Comparison of ENCODE assay signal across 8 mouse cellular contexts in the genomic region with DNA sequence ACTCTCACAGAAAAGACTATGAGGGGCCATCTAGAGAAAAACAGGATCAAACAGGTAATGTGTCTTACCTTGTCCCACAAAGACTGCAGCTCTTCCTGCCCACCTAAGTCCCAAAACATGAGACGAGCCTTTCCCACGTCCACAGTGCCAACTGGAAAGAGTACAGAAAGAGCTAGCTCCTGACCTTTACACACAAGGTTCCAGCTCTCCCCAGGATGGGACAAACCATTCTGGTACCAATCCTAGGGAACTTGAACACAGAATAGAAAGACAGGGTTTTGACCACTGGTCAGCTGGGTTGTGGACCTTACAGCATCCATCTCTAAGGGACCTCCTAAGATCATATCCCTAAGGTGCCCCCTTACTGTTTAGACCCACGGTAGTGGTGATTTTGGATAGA. TPM values are rescaled to one million over a fixed set of nuclear protein-coding genes. Genes with fewer than 3 reads are reported as not detected.
DNase-seq lines count a peak whose midpoint lies in the region; ATAC-seq and TF ChIP-seq lines count a peak whose summit lies in the region.

No protein-coding gene starts in this region.

- H3K27me3 ChIP-seq in lung, embryonic 14.5 days (ENCODE audit: insufficient read depth, low read length) = no peaks in the 10 kb centered on the region
- no peaks in the 10 kb centered on the region for H3K27me3 ChIP-seq in embryonic facial prominence, embryonic 15.5 days
- no peaks in the 10 kb centered on the region for H3K27me3 ChIP-seq in limb, embryonic 10.5 days (ENCODE audit: low read depth, poor library complexity, severe bottlenecking)
- no peaks in the 10 kb centered on the region for H3K27me3 ChIP-seq in neural tube, embryonic 13.5 days

- no peak for DNase-seq in lung, embryonic 14.5 days
- DNase-seq in lung, postnatal 14 days = no peak
- no peak for DNase-seq in limb, embryonic 10.5 days (ENCODE audit: low spot score)
- no peak for DNase-seq in thymus, postnatal 36 days
- no peak for DNase-seq in thymus, postnatal 4 days
- DNase-seq in ovary, postnatal 10 days (ENCODE audit: low spot score) = no peak

- H3K9me3 ChIP-seq in lung, embryonic 14.5 days (ENCODE audit: low read depth, low read length) = no peaks in the 10 kb centered on the region
- no peaks in the 10 kb centered on the region for H3K9me3 ChIP-seq in embryonic facial prominence, embryonic 15.5 days (replicated peaks)
- no peaks in the 10 kb centered on the region for H3K9me3 ChIP-seq in limb, embryonic 10.5 days (replicated peaks)
- H3K9me3 ChIP-seq in neural tube, embryonic 13.5 days = no peaks in the 10 kb centered on the region

- no peak overlapping the region for H3K27ac ChIP-seq in lung, embryonic 14.5 days (ENCODE audit: low read depth)
- H3K27ac ChIP-seq in embryonic facial prominence, embryonic 15.5 days (replicated peaks) = no peak overlapping the region
- H3K27ac ChIP-seq in limb, embryonic 10.5 days = 0 out of 2 replicates have a peak overlapping the region, but pooled peaks have one; percentile 90
- H3K27ac ChIP-seq in neural tube, embryonic 13.5 days (replicated peaks) = no peak overlapping the region; the same call in 1 of the 2 replicates

- peak overlapping the region; percentile 91 for H3K4me3 ChIP-seq in lung, embryonic 14.5 days (ENCODE audit: low read depth, low read length)
- H3K4me3 ChIP-seq in embryonic facial prominence, embryonic 15.5 days (replicated peaks) = peak overlapping the region; percentile 90
- peak overlapping the region; percentile 82 for H3K4me3 ChIP-seq in limb, embryonic 10.5 days
- peak overlapping the region; percentile 96 for H3K4me3 ChIP-seq in neural tube, embryonic 13.5 days

- ATAC-seq in lung, embryonic 14.5 days (ENCODE audit: insufficient read depth) = no peak
- no peak for ATAC-seq in embryonic facial prominence, embryonic 15.5 days (ENCODE audit: insufficient number of reproducible peaks, low FRiP score, low TSS enrichment, low read depth)
- no peak for ATAC-seq in neural tube, embryonic 13.5 days (ENCODE audit: low read depth)

- 69% methylated on average over 3 of the region's 3 CpGs for WGBS in lung, embryonic 14.5 days
- 73% methylated on average over 3 of the region's 3 CpGs for WGBS in embryonic facial prominence, embryonic 15.5 days
- WGBS in limb, embryonic 10.5 days = 91% methylated on average over 3 of the region's 3 CpGs
- 83% methylated on average over 3 of the region's 3 CpGs for WGBS in neural tube, embryonic 13.5 days

- no peak for TF ChIP-seq CTCF in lung, embryonic 14.5 days (IDR thresholded peaks at IDR 0.05; ENCODE audit: low read depth)

- peak overlapping the region; percentile 96 for H3K4me2 ChIP-seq in lung, embryonic 14.5 days
- peak overlapping the region; percentile 84 for H3K4me2 ChIP-seq in embryonic facial prominence, embryonic 15.5 days (replicated peaks)
- H3K4me2 ChIP-seq in neural tube, embryonic 13.5 days = peak overlapping the region; percentile 99

- peaks cover 43% of the 10 kb centered on the region for H3K36me3 ChIP-seq in lung, embryonic 14.5 days (ENCODE audit: insufficient read depth)
- peaks cover 38% of the 10 kb centered on the region for H3K36me3 ChIP-seq in embryonic facial prominence, embryonic 15.5 days
- peaks cover 62% of the 10 kb centered on the region for H3K36me3 ChIP-seq in limb, embryonic 10.5 days
- peaks cover 44% of the 10 kb centered on the region for H3K36me3 ChIP-seq in neural tube, embryonic 13.5 days

- peaks cover 16% of the 10 kb centered on the region for H3K4me1 ChIP-seq in lung, embryonic 14.5 days (ENCODE audit: insufficient read depth)
- peaks cover 33% of the 10 kb centered on the region for H3K4me1 ChIP-seq in embryonic facial prominence, embryonic 15.5 days
- peaks cover 28% of the 10 kb centered on the region for H3K4me1 ChIP-seq in limb, embryonic 10.5 days
- peaks cover 45% of the 10 kb centered on the region for H3K4me1 ChIP-seq in neural tube, embryonic 13.5 days (replicated peaks)

- peak overlapping the region; percentile 91 for H3K9ac ChIP-seq in lung, embryonic 14.5 days
- peak overlapping the region; percentile 91 for H3K9ac ChIP-seq in embryonic facial prominence, embryonic 15.5 days
- peak overlapping the region; percentile 96 for H3K9ac ChIP-seq in neural tube, embryonic 13.5 days

RNA-seq across cellular contexts. Expression of a gene that starts 0.8 kb away (rescaled TPM):
- polyA plus RNA-seq in lung, embryonic 14.5 days (2014; fragmentation: Nextera tagmentation; extraction: Ambion mirVana) = 35.7 and 41.1 TPM in 2 replicates
- polyA plus RNA-seq in embryonic facial prominence, embryonic 15.5 days (2015; fragmentation: Nextera tagmentation; extraction: Ambion mirVana) = 43.2 and 44.3 TPM in 2 replicates
- polyA plus RNA-seq in limb, embryonic 10.5 days (2016; fragmentation: Nextera tagmentation; extraction: Ambion mirVana) = 43.8 and 54.0 TPM in 2 replicates
- 61.4 and 67.4 TPM in 2 replicates for polyA plus RNA-seq in neural tube, embryonic 13.5 days (2015; fragmentation: Nextera tagmentation; extraction: Ambion mirVana)

RNA-seq across cellular contexts. Expression of a gene that starts 1.3 kb away (rescaled TPM):
- polyA plus RNA-seq in lung, embryonic 14.5 days (2014; fragmentation: Nextera tagmentation; extraction: Ambion mirVana) = 54.1 and 54.2 TPM in 2 replicates
- polyA plus RNA-seq in embryonic facial prominence, embryonic 15.5 days (2015; fragmentation: Nextera tagmentation; extraction: Ambion mirVana) = 65.2 and 65.3 TPM in 2 replicates
- 79.7 and 80.9 TPM in 2 replicates for polyA plus RNA-seq in limb, embryonic 10.5 days (2016; fragmentation: Nextera tagmentation; extraction: Ambion mirVana)
- polyA plus RNA-seq in neural tube, embryonic 13.5 days (2015; fragmentation: Nextera tagmentation; extraction: Ambion mirVana) = 82.6 and 85.9 TPM in 2 replicates

RNA-seq across cellular contexts. Expression of a gene that starts 15.9 kb away (rescaled TPM):
- 19.6 and 26.6 TPM in 2 replicates for polyA plus RNA-seq in lung, embryonic 14.5 days (2014; fragmentation: Nextera tagmentation; extraction: Ambion mirVana)
- 23.6 and 24.7 TPM in 2 replicates for polyA plus RNA-seq in embryonic facial prominence, embryonic 15.5 days (2015; fragmentation: Nextera tagmentation; extraction: Ambion mirVana)
- polyA plus RNA-seq in limb, embryonic 10.5 days (2016; fragmentation: Nextera tagmentation; extraction: Ambion mirVana) = 26.1 and 30.6 TPM in 2 replicates
- polyA plus RNA-seq in neural tube, embryonic 13.5 days (2015; fragmentation: Nextera tagmentation; extraction: Ambion mirVana) = 41.3 and 41.4 TPM in 2 replicates

RNA-seq across cellular contexts. Expression of a gene that starts 44.4 kb away (rescaled TPM):
- 67.0 and 70.3 TPM in 2 replicates for polyA plus RNA-seq in lung, embryonic 14.5 days (2014; fragmentation: Nextera tagmentation; extraction: Ambion mirVana)
- 35.5 and 40.8 TPM in 2 replicates for polyA plus RNA-seq in embryonic facial prominence, embryonic 15.5 days (2015; fragmentation: Nextera tagmentation; extraction: Ambion mirVana)
- polyA plus RNA-seq in limb, embryonic 10.5 days (2016; fragmentation: Nextera tagmentation; extraction: Ambion mirVana) = 79.8 and 80.8 TPM in 2 replicates
- 28.8 and 30.1 TPM in 2 replicates for polyA plus RNA-seq in neural tube, embryonic 13.5 days (2015; fragmentation: Nextera tagmentation; extraction: Ambion mirVana)

RNA-seq across cellular contexts. Expression of a gene that starts 49.6 kb away (rescaled TPM):
- polyA plus RNA-seq in lung, embryonic 14.5 days (2014; fragmentation: Nextera tagmentation; extraction: Ambion mirVana) = 1.6 and 2.5 TPM in 2 replicates
- 16.2 and 24.7 TPM in 2 replicates for polyA plus RNA-seq in embryonic facial prominence, embryonic 15.5 days (2015; fragmentation: Nextera tagmentation; extraction: Ambion mirVana)
- 0.21 and 0.41 TPM in 2 replicates for polyA plus RNA-seq in limb, embryonic 10.5 days (2016; fragmentation: Nextera tagmentation; extraction: Ambion mirVana)
- 1,090 and 1,260 TPM in 2 replicates for polyA plus RNA-seq in neural tube, embryonic 13.5 days (2015; fragmentation: Nextera tagmentation; extraction: Ambion mirVana)
